Mouse (Mus musculus): ENCODE measurements around the gene Abca13. TPM values are rescaled to one million over a fixed set of nuclear protein-coding genes. Genes with fewer than 3 reads are reported as not detected.

Gene Abca13
- total RNA-seq, 2 experiments from 2014 or later: 0.02 TPM; not detected in 1

GRCm38 (mm10) chr11:9727810-9728490 is 536.2 kb downstream of the Abca13 start:
- no peak for DNase-seq

DNA sequence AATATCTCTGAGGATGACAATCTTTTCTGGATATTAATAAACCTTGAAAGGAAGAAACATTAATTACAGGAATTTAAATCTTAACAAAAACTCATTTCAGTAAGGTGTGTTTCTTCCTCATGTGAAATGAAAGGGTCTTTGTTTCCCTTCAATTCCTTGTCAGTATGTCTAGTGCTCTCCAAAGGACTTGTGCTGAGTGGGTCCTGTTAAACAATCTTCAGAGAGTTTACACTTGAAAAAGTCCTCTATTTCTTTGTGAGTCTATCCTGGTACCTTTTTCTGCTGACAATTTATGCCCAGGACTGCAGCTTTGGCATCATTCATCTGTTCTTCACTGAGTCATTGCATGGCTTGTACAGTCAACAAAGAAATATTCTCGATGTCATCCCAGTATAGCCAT is 539.6 kb downstream of the Abca13 start:
- no peak for DNase-seq

Other genes starting within 250 kb of the Abca13 start
- under 1 TPM in 1 of 2 experiments, not detected in 1; 0.05 TPM for gene Pkd1l1, start 218.7 kb upstream of the Abca13 start, total RNA-seq (2021)
- gene Hus1, start 180.8 kb upstream of the Abca13 start, total RNA-seq (2021): 10 to 100 TPM; 17.4 to 17.6 TPM
- 1 to 10 TPM; 3.7 to 4.4 TPM for gene Gm11992, start 143.3 kb upstream of the Abca13 start, total RNA-seq (2021)
- gene Sun3, start 143.0 kb upstream of the Abca13 start, total RNA-seq (2021): 1 to 10 TPM; 6.9 to 8.7 TPM
- 10 to 100 TPM; 57.7 to 59.0 TPM for gene Upp1, start 73.8 kb upstream of the Abca13 start, total RNA-seq (2021)